Mouse (Mus musculus) G1E-ER4 (cell line): Measurements from ENCODE around the gene Canx. TPM values are rescaled to one million over a fixed set of nuclear protein-coding genes. Genes with fewer than 3 reads are reported as not detected.

ENCODE experiments used
- GATA1 ChIP-seq: IDR thresholded peaks from one replicate; pipeline ENCODE4 v1.8.0; 2012; ENCODE audit warnings: low read length, inconsistent platforms
- polyA plus RNA-seq: library from polyadenylated mRNA; stranded (reverse); fragments of >175 nt; gene quantifications from 2 replicates; pipeline ENCODE4 v1.2.3, GENCODE M21; 2012

The Canx gene
- polyA plus RNA-seq, 1 experiment, result 35.7 TPM

DNA sequence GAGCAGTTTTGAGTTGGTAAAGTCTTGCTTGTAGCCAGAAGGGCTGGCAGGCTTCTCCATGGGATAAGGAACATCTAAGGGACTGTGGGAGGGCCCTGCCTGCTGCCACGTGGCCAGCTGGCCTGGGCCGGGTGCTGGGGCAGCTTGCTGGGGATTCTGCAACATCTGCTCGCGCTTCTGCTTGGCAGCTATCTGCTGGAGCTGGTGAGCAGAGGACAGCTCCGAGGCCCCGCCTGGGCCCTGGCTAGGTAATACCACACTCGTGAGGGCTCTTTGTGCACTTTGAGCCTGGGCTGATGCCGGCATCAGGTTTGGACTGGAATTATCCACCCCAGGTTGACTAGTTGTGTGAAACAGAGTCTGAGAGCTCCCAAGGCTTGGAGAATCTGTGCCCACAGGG lies 59.5 kb downstream of the Canx start:
- TF ChIP-seq GATA1, result no peak

DNA sequence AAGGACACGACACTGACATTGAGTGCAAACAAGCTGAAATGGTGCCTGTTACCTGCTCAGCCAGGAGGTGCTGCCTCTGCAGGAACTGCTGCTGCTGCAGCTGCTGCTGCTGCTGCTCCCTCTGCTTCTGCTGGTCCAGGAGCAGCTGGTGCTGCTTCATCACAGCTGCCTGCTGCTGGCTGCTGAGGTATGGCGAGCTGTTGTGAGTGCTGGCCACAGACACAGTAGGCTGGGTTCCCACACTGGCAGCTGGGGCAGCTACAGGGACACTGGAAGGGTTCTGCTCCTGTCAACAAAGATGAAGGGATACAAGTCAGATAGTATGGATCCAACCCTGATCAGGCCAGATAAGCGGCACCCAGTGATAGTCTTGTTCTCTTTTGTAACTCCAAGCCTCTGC lies 62.3 kb downstream of the Canx start:
- TF ChIP-seq GATA1, result no peak

DNA sequence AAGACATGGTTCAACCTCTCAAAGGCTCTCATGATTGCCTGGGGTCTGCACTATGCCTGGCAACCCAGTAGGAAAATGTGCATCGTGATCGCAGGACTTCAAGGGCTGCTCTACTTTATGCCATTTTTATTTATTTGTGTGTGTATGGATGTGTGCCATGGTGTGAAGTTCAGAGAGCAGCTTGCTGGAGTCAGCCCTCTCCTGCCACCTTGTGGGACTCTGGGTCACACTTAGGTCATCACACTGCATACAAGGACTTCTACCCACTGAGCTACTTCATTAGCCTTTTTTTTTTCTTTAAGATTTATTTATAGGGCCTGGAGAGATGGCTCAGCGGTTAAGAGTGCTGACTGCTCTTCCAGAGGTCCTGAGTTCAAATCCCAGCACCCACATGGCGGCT lies 63.5 kb downstream of the Canx start:
- TF ChIP-seq GATA1, result no peak

DNA sequence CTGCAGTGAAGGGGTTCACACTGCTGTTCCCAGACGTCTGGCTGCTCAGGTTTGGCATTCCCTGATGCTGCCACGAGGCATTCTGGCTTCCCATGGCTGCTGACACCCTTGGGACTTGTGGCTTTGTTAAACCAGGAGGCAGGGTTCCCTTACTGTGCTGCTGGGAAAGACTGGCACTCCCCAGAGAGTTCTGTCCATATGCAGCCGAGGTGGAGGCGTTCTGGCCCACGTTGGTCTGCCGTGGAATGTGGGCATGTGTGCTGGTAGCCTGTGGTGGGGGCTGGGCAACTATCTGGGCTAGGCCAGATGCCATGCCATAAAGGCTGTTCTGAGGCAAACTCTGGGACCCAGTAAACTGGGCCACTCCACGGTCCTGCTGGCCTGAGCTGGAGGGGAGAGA lies 67.2 kb downstream of the Canx start:
- TF ChIP-seq GATA1, result no peak

DNA sequence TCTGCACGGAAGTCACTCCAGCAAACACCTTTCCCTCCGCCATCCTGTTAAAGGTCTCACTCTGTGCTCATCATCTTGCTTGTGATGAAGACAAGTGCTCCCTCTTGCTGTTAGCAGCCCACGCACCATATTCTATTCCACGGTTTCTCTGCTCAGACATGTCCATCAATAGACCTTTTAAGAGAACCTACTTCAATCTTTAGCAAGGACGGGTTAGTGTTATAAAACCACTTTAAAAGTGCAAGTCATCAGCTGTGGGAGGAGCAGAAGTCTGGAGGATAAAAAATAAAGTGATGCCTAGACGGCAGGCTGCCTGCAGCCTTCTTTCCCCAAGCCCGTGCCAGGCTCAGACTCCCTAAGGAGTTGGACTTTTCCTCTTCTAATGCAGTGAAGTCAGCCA lies 68.9 kb downstream of the Canx start:
- no peak for TF ChIP-seq GATA1

DNA sequence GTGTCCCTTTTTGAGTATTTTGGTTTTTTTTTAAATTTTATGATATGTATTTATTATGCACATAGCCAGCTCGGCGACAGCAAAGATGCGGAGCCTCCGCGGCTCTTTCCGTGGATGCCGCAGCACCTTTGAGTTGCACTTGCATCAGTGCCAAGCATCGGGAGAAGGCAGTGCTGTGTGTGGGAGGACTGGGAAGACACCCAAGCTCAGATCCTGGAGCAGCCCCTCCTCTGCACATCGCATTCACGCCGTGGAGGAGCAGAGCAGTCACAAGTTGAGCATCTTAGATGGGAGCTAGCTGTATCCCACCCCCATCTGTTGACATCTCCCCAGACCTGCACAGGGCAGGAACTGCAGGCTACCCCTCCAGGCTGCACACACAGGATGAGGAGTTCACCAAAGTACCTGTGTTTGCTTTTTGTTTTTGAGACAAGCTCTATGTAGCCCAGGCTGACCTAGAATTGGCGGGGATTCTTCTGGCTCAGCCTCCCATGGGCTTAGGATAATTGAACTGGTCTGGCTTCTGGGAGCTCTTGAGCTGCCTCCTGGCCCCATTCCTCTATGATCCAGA lies 71.4 kb downstream of the Canx start:
- no peak for TF ChIP-seq GATA1

DNA sequence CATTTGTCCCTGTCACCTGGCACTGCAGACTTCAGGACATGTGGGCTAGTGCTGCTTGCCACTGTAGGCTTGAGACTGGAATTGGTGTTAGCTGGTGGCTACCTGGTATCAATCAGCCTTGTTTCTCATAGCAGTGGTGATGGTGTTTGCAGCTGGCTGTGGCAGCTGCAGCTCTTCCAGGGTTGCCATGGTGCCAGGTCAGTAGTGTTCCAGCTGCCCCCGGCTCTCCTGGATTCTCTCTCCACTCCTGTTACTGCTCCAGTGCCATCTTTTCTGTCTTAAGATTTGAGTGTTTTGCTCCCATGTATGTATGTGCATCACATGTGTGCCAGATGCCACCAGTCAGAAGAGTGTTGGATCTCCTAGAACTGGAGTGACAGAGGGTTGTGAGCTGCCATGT lies 72.1 kb downstream of the Canx start:
- TF ChIP-seq GATA1, result no peak

DNA sequence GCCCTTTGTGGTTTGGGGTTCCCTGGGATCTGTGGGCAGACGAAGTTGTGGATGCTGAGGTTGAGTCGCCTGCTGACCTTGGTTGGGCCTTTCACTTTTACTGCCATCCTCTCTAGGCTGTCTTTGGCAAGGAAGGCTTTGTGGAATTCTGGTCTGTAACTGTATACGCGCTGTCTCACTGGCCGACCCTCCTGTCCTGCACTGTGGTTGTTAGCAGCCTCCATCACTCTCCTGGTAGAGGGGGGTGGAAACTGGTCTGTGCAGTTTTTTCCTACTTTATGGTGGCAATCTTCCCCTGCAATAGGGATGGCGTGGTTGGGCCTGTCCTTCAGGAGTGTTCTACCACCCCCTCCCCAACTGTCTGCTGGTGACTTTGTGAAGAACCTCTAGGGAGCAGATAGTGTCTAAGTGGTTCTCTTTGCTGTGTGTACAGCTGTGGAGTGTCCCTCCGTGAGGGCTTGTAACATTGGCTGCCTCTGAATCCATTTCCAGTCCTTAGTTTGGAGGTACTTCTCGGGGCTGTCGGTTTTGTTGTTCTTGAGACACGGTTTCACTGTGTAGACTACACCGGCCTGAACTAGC lies 72.7 kb downstream of the Canx start:
- TF ChIP-seq GATA1, result no peak

DNA sequence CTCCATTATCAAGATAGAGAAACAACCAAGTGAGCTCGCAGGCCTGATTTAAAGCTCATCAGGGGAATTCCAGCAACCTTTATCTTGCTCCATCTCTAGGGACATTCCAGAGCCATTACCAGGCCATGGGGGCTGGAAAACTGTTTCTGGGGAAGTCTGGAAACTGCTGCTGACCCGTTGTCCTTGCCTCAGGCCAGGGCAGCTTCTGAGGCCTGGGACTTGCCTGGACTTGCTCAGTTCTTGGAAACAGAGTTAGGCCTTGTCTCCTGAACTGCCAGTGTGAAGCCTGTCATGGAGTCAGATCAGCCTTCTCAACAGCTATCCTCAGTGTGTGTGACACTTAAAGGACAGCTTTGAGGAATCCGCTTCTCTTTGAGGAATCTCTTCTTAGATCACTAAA lies 73.3 kb downstream of the Canx start:
- TF ChIP-seq GATA1, result no peak

DNA sequence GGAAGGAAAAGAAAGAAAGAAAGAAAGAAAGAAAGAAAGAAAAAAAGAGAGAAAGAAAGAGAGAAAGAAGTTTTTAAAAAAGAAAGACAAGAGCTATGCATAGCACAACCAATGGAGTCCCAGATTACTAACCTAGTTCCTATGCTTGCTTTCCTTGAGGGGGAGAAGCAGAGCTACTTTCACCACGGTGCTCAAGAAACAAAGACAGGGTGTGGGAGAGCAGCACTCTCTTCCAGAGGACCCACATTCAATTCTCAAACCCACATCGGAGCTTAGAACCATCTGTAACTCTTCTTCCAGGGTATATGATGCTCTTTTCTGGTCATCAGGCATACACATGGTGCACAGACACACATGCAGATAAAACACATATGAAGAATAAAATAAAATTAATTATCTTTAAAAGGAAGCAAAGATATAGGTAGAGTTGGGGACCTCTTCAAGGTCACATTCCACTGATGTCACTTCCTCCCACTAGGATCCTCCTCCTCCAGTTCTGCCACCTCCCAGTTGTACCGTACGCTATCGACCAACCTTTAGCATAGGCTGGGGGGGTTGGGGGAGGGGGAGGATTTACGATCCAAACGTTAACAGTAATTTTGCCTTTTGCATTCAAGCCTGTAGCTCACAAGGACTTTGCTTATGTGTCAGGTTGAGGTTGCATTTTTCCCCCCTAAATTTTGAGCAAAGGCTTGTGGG lies 76.9 kb downstream of the Canx start:
- TF ChIP-seq GATA1, result no peak

DNA sequence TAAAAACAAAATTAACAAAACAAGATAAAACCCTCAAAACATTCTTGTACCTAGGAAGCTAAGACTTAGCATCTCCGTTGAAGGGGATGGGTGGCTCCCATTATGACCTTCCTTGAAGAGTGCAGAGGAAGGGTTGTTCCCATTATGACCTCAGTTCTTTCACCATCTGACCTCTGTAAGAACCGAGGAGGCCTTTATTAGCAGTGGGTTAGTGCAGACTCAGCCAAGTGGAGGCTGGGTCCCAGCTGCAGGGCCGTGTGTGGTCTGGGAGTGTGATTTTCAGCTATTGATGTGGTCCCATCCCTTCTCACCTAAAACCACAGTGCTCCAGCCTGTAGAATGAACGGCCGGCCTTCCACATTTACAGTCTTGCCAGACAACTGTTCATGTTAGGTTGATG lies 80.2 kb downstream of the Canx start:
- no peak for TF ChIP-seq GATA1

Other genes starting within 250 kb of the Canx start
- 50.7 and 98.9 TPM in 2 replicates for gene Tbc1d9b, start 194.3 kb downstream of the Canx start, polyA plus RNA-seq
- 8.3 and 14.5 TPM in 2 replicates for gene Mrnip, start 151.2 kb downstream of the Canx start, polyA plus RNA-seq
- 93.1 and 96.2 TPM in 2 replicates for gene Sqstm1, start 114.8 kb downstream of the Canx start, polyA plus RNA-seq
- gene Mgat4b, start 114.8 kb downstream of the Canx start, polyA plus RNA-seq, result 123 and 151 TPM in 2 replicates
- 0.11 and 0.18 TPM in 2 replicates for gene Ltc4s, start 87.1 kb downstream of the Canx start, polyA plus RNA-seq
- gene Maml1, start 33.4 kb downstream of the Canx start, polyA plus RNA-seq, result 11.7 and 12.4 TPM in 2 replicates
- not detected in 2 replicates for gene Cby3, start 28.8 kb upstream of the Canx start, polyA plus RNA-seq
- 187 and 273 TPM in 2 replicates for gene Hnrnph1, start 51.3 kb upstream of the Canx start, polyA plus RNA-seq
- gene Rufy1, start 105.5 kb upstream of the Canx start, polyA plus RNA-seq, result 8.2 and 8.7 TPM in 2 replicates